Mouse (Mus musculus): Measurements from ENCODE around the gene H2afx.
"Not testable (repeated sequence)": the region's sequence is repeated elsewhere in the genome, so short reads cannot be mapped to it uniquely, and the experiment has no call there.

GRCm38 (mm10) chr9:44325032-44325767 is 9.3 kb upstream of the H2afx start:
- not testable (repeated sequence) for TF ChIP-seq TCF12 (IDR thresholded peaks at IDR 0.05; ENCODE audit: low read depth, low read length); KAT2A (conservative IDR thresholded peaks at IDR 0.05; ENCODE audit: low read depth, low read length); MAZ (IDR thresholded peaks at IDR 0.05; ENCODE audit: low read depth, low read length)

All from MEL (cell line).